Mouse (Mus musculus) megakaryocyte, adult 5-6 weeks (primary cell): Measurements from ENCODE around the gene Acsl6. TPM values are rescaled to one million over a fixed set of nuclear protein-coding genes. Genes with fewer than 3 reads are reported as not detected.

Source experiments
- ATAC-seq: 2 replicates; pipeline ENCODE4 v1.8.0; 2016; ENCODE audit warnings: mild to moderate bottlenecking, inconsistent platforms; ENCODE audit not compliant: poor library complexity, severe bottlenecking
- total RNA-seq, 2 experiments: library from RNA; stranded (forward) in 1 of 2; stranded (reverse) in 1 of 2; fragments of 153-499, 151-499 nt in 1 of 2; fragments of 221-1000, 200-1000 nt in 1 of 2; gene quantifications; 2 replicates each; pipeline versions ENCODE4 v1.2.3 to v1.2.4; 2015 to 2017

The Acsl6 gene
- total RNA-seq, 2 experiments from 2014 or later: 0.31 TPM; not detected in 1

GRCm38 (mm10) chr11:54372553-54372952 lies 69.0 kb downstream of the Acsl6 start:
- ATAC-seq: no peak

- peak; percentile 68 for ATAC-seq
Measured at GRCm38 (mm10) chr11:54390386-54390785, 86.8 kb downstream of the Acsl6 start.

- no peak for ATAC-seq
Measured at GRCm38 (mm10) chr11:54391326-54391725, 87.7 kb downstream of the Acsl6 start.

- no peak for ATAC-seq
Measured at GRCm38 (mm10) chr11:54396686-54397085, 93.1 kb downstream of the Acsl6 start.

- no peak for ATAC-seq
Measured at GRCm38 (mm10) chr11:54398058-54398457, 94.5 kb downstream of the Acsl6 start.

- peak; percentile 73 for ATAC-seq
Measured at GRCm38 (mm10) chr11:54400803-54401202, 97.2 kb downstream of the Acsl6 start.

GRCm38 (mm10) chr11:54404885-54405284 lies 101.3 kb downstream of the Acsl6 start:
- no peak for ATAC-seq

GRCm38 (mm10) chr11:54406930-54407546 lies 103.4 kb downstream of the Acsl6 start:
- no peak for ATAC-seq

- no peak for ATAC-seq
Measured at GRCm38 (mm10) chr11:54410612-54411011, 107.0 kb downstream of the Acsl6 start.

GRCm38 (mm10) chr11:54413017-54413416 lies 109.4 kb downstream of the Acsl6 start:
- ATAC-seq: no peak

Other genes with a start within 250 kb of the Acsl6 start
- gene Pdlim4, start 234.8 kb upstream of the Acsl6 start, total RNA-seq (2015): 0.33 and 0.82 TPM in 2 replicates
- gene Pdlim4, start 234.8 kb upstream of the Acsl6 start, total RNA-seq (2017): 0.77 and 3.9 TPM in 2 replicates
- gene P4ha2, start 203.7 kb upstream of the Acsl6 start, total RNA-seq (2015): not detected in 2 replicates
- not detected in 2 replicates for gene P4ha2, start 203.7 kb upstream of the Acsl6 start, total RNA-seq (2017)
- not detected in 2 replicates for gene Csf2, start 54.1 kb upstream of the Acsl6 start, total RNA-seq (2015)
- gene Csf2, start 54.1 kb upstream of the Acsl6 start, total RNA-seq (2017): not detected in 2 replicates
- gene Il3, start 36.5 kb upstream of the Acsl6 start, total RNA-seq (2015): not detected in 2 replicates
- not detected in 2 replicates for gene Il3, start 36.5 kb upstream of the Acsl6 start, total RNA-seq (2017)
- not detected in 2 replicates for gene Meikin, start 66.9 kb downstream of the Acsl6 start, total RNA-seq (2015)
- not detected in 2 replicates for gene Meikin, start 66.9 kb downstream of the Acsl6 start, total RNA-seq (2017)
- gene Fnip1, start 134.4 kb downstream of the Acsl6 start, total RNA-seq (2015): 37.8 and 39.6 TPM in 2 replicates
- gene Fnip1, start 134.4 kb downstream of the Acsl6 start, total RNA-seq (2017): 39.2 and 45.6 TPM in 2 replicates
- 47.7 and 55.9 TPM in 2 replicates for gene Rapgef6, start 219.0 kb downstream of the Acsl6 start, total RNA-seq (2015)
- gene Rapgef6, start 219.0 kb downstream of the Acsl6 start, total RNA-seq (2017): 54.4 and 63.9 TPM in 2 replicates